Mouse (Mus musculus) MEL (cell line): ENCODE measurements at regions not wholly inside any gene's neighbourhood (a gene's known extent, or its start where the extent isn't known, plus 50 kb on each side); places are given as distances from the start of the nearest gene placed in this dataset.

Experiments
- BHLHE40 ChIP-seq: IDR thresholded peaks from 2 replicates; pipeline ENCODE4 v1.6.1; 2012; ENCODE audit warnings: low read depth, mild to moderate bottlenecking, inconsistent platforms, low read length, improper control_type of control experiment, borderline replicate concordance
- CTCF ChIP-seq, 3 experiments: IDR thresholded peaks in 2 of 3; conservative IDR thresholded peaks in 1 of 3; 2 replicates each; pipeline ENCODE4 v1.5.1; 2011 to 2012; ENCODE audit warnings: low read length in 3 of 3, low read depth in 2 of 3, mild to moderate bottlenecking in 2 of 3, improper control_type of control experiment in 1 of 3, inconsistent platforms in 1 of 3, mixed read lengths in 1 of 3, moderate library complexity in 1 of 3; ENCODE audit not compliant: control insufficient read depth in 1 of 3, insufficient read depth in 1 of 3, poor library complexity in 1 of 3, severe bottlenecking in 1 of 3
- TCF12 ChIP-seq: IDR thresholded peaks from 2 replicates; pipeline ENCODE4 v1.6.1; 2014; ENCODE audit warnings: low read depth, mild to moderate bottlenecking, inconsistent platforms, low read length, improper control_type of control experiment, moderate library complexity
- ZC3H11A ChIP-seq: IDR thresholded peaks from 2 replicates; pipeline ENCODE4 v1.6.1; 2012; ENCODE audit warnings: low read depth, mild to moderate bottlenecking, inconsistent platforms, low read length, improper control_type of control experiment

- no peak for TF ChIP-seq ZC3H11A
- TF ChIP-seq BHLHE40 = no peak
- no peak for TF ChIP-seq TCF12
- no peak for TF ChIP-seq CTCF (IDR thresholded peaks at IDR 0.05 in 2 of 3, conservative IDR thresholded peaks at IDR 0.05 in 1 of 3; ENCODE audit: control insufficient read depth in 1 of 3, insufficient read depth in 1 of 3, low read depth in 2 of 3, low read length in 3 of 3, poor library complexity in 1 of 3, severe bottlenecking in 1 of 3)
These were observed 514.9 kb downstream of the Nyap2 start for GRCm38 (mm10) chr1:81591623-81592022.
